ENCODE assay signal across 33 mouse cellular contexts in the genomic region with DNA sequence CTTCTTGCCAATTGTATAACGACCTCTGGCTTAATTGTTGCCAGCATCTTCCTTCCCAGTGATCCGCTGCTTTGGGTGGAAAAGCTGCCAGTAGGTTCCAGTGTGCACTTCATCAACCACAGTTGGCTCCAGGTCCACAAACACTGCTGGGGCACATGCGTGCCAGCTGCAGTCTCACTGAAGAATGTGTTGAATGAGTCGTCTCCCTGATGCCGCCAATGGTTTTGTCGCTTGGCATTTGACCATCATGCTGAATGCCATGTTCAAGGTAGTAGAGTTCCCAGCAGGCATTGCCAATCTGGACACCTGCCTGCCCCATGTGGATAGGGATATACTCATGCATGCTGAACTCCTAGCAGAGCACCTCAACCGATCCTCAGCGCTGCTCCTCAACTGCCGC. TPM values are rescaled to one million over a fixed set of nuclear protein-coding genes. Genes with fewer than 3 reads are reported as not detected.
DNase-seq lines count a peak whose midpoint lies in the region; ATAC-seq lines count a peak whose summit lies in the region.
"Had no signal": no experiment of that assay in that cellular context is flagged by ENCODE, and none has a peak within 500 bp of the region (broad histone marks: within the 10 kb centered on the region; RNA-seq: fewer than 3 reads in every experiment).

No protein-coding gene starts in this region.

- H3K27me3 ChIP-seq in midbrain, embryonic 11.5 days (ENCODE audit: control insufficient read depth, insufficient read depth, low read length), result no peaks in the 10 kb centered on the region
- no peaks in the 10 kb centered on the region for H3K27me3 ChIP-seq in midbrain, embryonic 16.5 days (ENCODE audit: control insufficient read depth, insufficient read depth, low read depth, low read length)
- H3K27me3 ChIP-seq: heart, embryonic 13.5 days; hindbrain, embryonic 15.5 days; limb, embryonic 13.5 days; liver, embryonic 13.5 days; lung, embryonic 15.5 days; midbrain, embryonic 12.5 days; neural tube, embryonic 15.5 days had no signal

- H3K4me1 ChIP-seq in midbrain, embryonic 11.5 days (ENCODE audit: control insufficient read depth, insufficient read depth, low read length), result no peaks in the 10 kb centered on the region
- H3K4me1 ChIP-seq in midbrain, embryonic 16.5 days (ENCODE audit: control insufficient read depth, insufficient read depth, low read length), result no peaks in the 10 kb centered on the region
- H3K4me1 ChIP-seq: embryonic facial prominence, embryonic 10.5 days; heart, embryonic 13.5 days; hindbrain, embryonic 15.5 days; limb, embryonic 13.5 days; liver, embryonic 13.5 days; lung, embryonic 15.5 days; midbrain, embryonic 12.5 days; neural tube, embryonic 15.5 days had no signal

- no peaks in the 10 kb centered on the region for H3K36me3 ChIP-seq in midbrain, embryonic 11.5 days (ENCODE audit: control insufficient read depth, insufficient read depth, low read length)
- no peaks in the 10 kb centered on the region for H3K36me3 ChIP-seq in midbrain, embryonic 16.5 days (ENCODE audit: control insufficient read depth, insufficient read depth, low read length)
- H3K36me3 ChIP-seq: embryonic facial prominence, embryonic 10.5 days; heart, embryonic 13.5 days; hindbrain, embryonic 15.5 days; limb, embryonic 13.5 days; liver, embryonic 13.5 days; lung, embryonic 15.5 days; midbrain, embryonic 12.5 days; neural tube, embryonic 15.5 days had no signal

- WGBS in midbrain, embryonic 11.5 days, result 97% methylated on average over 9 of the region's 9 CpGs
- WGBS in midbrain, embryonic 16.5 days, result 92% methylated on average over 9 of the region's 9 CpGs

- H3K4me2 ChIP-seq in midbrain, embryonic 11.5 days, result no peak overlapping the region
- no peak overlapping the region for H3K4me2 ChIP-seq in midbrain, embryonic 16.5 days (ENCODE audit: low read length)
- H3K4me2 ChIP-seq: heart, embryonic 13.5 days; hindbrain, embryonic 15.5 days; limb, embryonic 13.5 days; liver, embryonic 13.5 days; lung, embryonic 15.5 days; midbrain, embryonic 12.5 days; neural tube, embryonic 15.5 days had no signal

- no peak overlapping the region for H3K9ac ChIP-seq in midbrain, embryonic 11.5 days (ENCODE audit: low read length)
- H3K9ac ChIP-seq in midbrain, embryonic 16.5 days (ENCODE audit: low read depth, low read length), result no peak overlapping the region
- H3K9ac ChIP-seq: heart, embryonic 13.5 days; hindbrain, embryonic 15.5 days; limb, embryonic 13.5 days; liver, embryonic 13.5 days; lung, embryonic 15.5 days; midbrain, embryonic 12.5 days; neural tube, embryonic 15.5 days had no signal

- H3K27ac ChIP-seq in midbrain, embryonic 11.5 days (ENCODE audit: low read depth, low read length), result no peak overlapping the region
- H3K27ac ChIP-seq in midbrain, embryonic 16.5 days (ENCODE audit: low read length), result no peak overlapping the region
- H3K27ac ChIP-seq: embryonic facial prominence, embryonic 10.5 days; heart, embryonic 13.5 days; hindbrain, embryonic 15.5 days; limb, embryonic 13.5 days; liver, embryonic 13.5 days; lung, embryonic 15.5 days; macrophage; midbrain, embryonic 12.5 days; neural tube, embryonic 15.5 days had no signal

- no peak overlapping the region for H3K4me3 ChIP-seq in midbrain, embryonic 11.5 days (ENCODE audit: low read depth, low read length)
- no peak overlapping the region for H3K4me3 ChIP-seq in midbrain, embryonic 16.5 days (ENCODE audit: low read depth, low read length)
- H3K4me3 ChIP-seq: embryonic facial prominence, embryonic 10.5 days; heart, embryonic 13.5 days; hindbrain, embryonic 15.5 days; limb, embryonic 13.5 days; liver, embryonic 13.5 days; lung, embryonic 15.5 days; midbrain, embryonic 12.5 days; myocyte; neural tube, embryonic 15.5 days had no signal

- no peak for ATAC-seq in midbrain, embryonic 11.5 days (ENCODE audit: low FRiP score)
- no peak for ATAC-seq in midbrain, embryonic 16.5 days
- ATAC-seq: activated CD4-positive, CD25-positive, alpha-beta regulatory T cell, adult 4 months; forebrain, embryonic 14.5 days; intestine, embryonic 16.5 days; Patski had no signal

- DNase-seq in adrenal gland, postnatal 36 days, result peak; percentile 19 to 23
- DNase-seq in adrenal gland, adult 8-10 months, result no peak
- DNase-seq in midbrain, embryonic 11.5 days (ENCODE audit: low spot score, missing footprints), result peak; percentile 31
- DNase-seq in cerebellum, adult 9-10 months, result peak; percentile 33
- no peak for DNase-seq in lung, postnatal 36 days
- DNase-seq in MN1 (ENCODE audit: low spot score), result no peak
- DNase-seq in layer of hippocampus, postnatal 36 days, result no peak
- DNase-seq: gastrocnemius, postnatal 10 days; heart, adult 11 months; heart, postnatal 36 days; kidney, postnatal 4 days; layer of hippocampus, adult 9-11 months; liver, embryonic 13.5 days; right cerebral cortex, postnatal 14 days; thymus, postnatal 36 days had no signal

- H3K9me3 ChIP-seq in midbrain, embryonic 11.5 days (ENCODE audit: control insufficient read depth, low read length), result no peaks in the 10 kb centered on the region; the same call in 1 of the 2 replicates
- H3K9me3 ChIP-seq in midbrain, embryonic 16.5 days (replicated peaks; ENCODE audit: control insufficient read depth, low read length, poor library complexity, severe bottlenecking), result no peaks in the 10 kb centered on the region
- H3K9me3 ChIP-seq: hindbrain, embryonic 15.5 days; limb, embryonic 13.5 days; liver, embryonic 13.5 days; lung, embryonic 15.5 days; midbrain, embryonic 12.5 days; neural tube, embryonic 15.5 days had no signal

RNA-seq across cellular contexts. Expression of gene Bcl2l10, which starts 28.0 kb away (rescaled TPM):
- total RNA-seq in adrenal gland, postnatal 36 days (2021), result under 1 TPM in 1 of 2 experiments, not detected in 1; 0.83 TPM
- under 1 TPM in 2 of 4 experiments, not detected in 2; 0.41 to 0.97 TPM for total RNA-seq in adrenal gland, adult 8-10 months (2022)
- not detected in 2 replicates for polyA plus RNA-seq in midbrain, embryonic 11.5 days (2014; fragmentation: Nextera tagmentation; extraction: Ambion mirVana)
- not detected in 2 replicates for polyA plus RNA-seq in midbrain, embryonic 16.5 days (2015; fragmentation: Nextera tagmentation; extraction: Ambion mirVana)
- total RNA-seq in layer of hippocampus, postnatal 36 days (2021), result under 1 TPM in 1 of 2 experiments, not detected in 1; 0.27 TPM
- total RNA-seq: common myeloid progenitor, adult 5-6 weeks; gastrocnemius, postnatal 10 days; heart, postnatal 36 days had no signal
- polyA plus RNA-seq: activated CD4-positive, CD25-positive, alpha-beta regulatory T cell, adult 4 months; embryonic facial prominence, embryonic 10.5 days; forebrain, embryonic 14.5 days; heart, embryonic 13.5 days; hindbrain, embryonic 15.5 days; intestine, embryonic 16.5 days; kidney, embryonic 14.5 days; limb, embryonic 13.5 days; liver, embryonic 13.5 days; lung, embryonic 15.5 days; macrophage; midbrain, embryonic 12.5 days; myocyte; neural tube, embryonic 15.5 days; spleen, adult 2 months; stomach, embryonic 14.5 days had no signal

RNA-seq across cellular contexts. Expression of gene Mapk6, which starts 34.2 kb away (rescaled TPM):
- 10 to 100 TPM; 36.2 to 49.2 TPM for total RNA-seq in adrenal gland, postnatal 36 days (2021)
- total RNA-seq in adrenal gland, adult 8-10 months (2022), result 10 to 100 TPM; 31.4 to 49.5 (median 36.9) TPM
- polyA plus RNA-seq in midbrain, embryonic 11.5 days (2014; fragmentation: Nextera tagmentation; extraction: Ambion mirVana), result 193 and 199 TPM in 2 replicates
- 147 and 162 TPM in 2 replicates for polyA plus RNA-seq in midbrain, embryonic 16.5 days (2015; fragmentation: Nextera tagmentation; extraction: Ambion mirVana)
- total RNA-seq in layer of hippocampus, postnatal 36 days (2021), result 10 to 100 TPM; 27.4 to 28.1 TPM

Comparison
In these comparisons a context has a peak if more than half of its experiments do, and no peak if none do; other contexts are left out.
1. DNase-seq: peak in adrenal gland, postnatal 36 days (2 of 2), midbrain, embryonic 11.5 days (single experiment) and cerebellum, adult 9-10 months (single experiment); none in adrenal gland, adult 8-10 months (single experiment), lung, postnatal 36 days (single experiment), MN1 (single experiment) and layer of hippocampus, postnatal 36 days (0 of 2).